Mouse (Mus musculus): ENCODE data around the gene 4931428F04Rik.

The 4931428F04Rik gene

DNA sequence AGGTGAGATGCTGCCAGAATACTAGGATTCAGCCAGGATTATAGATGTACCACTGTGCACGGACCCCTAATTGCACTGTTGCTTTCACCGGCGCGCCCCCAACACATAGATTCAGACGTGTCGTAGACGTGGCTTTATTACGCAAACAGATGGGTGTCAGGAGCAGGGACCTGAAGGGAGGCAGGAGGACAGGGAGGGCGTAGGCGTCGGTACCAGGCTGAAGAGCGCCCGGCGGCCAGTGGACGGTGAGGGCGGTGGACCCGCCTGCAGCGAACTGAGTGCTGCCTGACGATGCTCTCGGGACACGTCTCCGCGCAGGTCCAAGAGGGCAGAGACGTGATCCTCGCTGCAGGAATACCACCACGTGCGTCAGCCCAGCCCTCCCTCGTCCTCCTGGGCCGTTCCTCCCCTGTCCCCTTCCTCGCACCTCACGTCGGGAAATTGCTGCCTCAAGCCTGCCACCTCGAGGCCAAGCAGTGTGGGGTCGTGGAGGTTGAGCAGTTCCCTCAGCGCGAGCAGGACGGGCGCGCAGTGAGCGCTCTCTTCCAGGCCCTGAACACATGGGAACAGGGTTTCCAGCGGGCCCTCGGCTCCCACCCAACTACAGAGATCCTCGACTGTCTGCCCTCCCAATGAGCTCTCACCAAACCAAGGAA is at the start of gene 4931428F04Rik:
TSS of gene 4931428F04Rik (minus strand) at position 60 of the 656 bp plus-strand sequence.
- ChIA-PET POLR2A (interaction anchor here (0.6 to 3.6 kb wide), 52 partner anchors 8 to 688 kb away, joined by 3 to 33 read pairs (median 5); partner anchors contain the start of genes Nol3 (in 4 of the 4), E2f4 (in 3 of the 4), B3gnt9 (in 2 of the 4) and Elmo3 (in 2 of the 4)), CTCF (interaction anchor here (0.6 to 4.4 kb wide), 37 partner anchors 8 to 688 kb away, joined by 3 to 40 read pairs (median 7); partner anchors contain the start of genes E2f4 (in 2 of the 4), Fhod1 (in 2 of the 4), B3gnt9 (in 1 of the 4) and Nol3 (in 1 of the 4))

DNA sequence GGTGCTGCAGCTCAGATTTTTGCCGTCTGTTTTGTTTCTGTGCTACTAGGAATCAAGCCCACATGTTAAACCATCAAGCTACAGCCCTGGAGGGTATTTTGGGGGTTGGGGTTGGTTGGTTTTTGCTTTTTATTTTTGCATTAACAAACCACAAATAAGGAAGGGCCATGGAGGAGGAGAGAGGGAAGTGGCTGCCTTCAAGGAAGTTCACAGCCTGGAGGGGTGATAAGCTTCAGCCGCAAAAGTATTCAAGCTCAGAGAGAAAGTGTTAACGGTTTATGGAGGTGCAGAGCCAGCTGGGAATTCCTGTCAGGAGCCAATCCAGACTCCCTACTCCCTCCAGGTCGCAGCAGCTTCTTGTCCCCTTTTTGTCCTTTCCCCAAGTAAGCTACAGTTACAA is 49.3 kb upstream of the 4931428F04Rik start:
- ChIA-PET CTCF (interaction anchor here in 1 of 4 experiments (1.0 to 1.3 kb wide), 2 partner anchors 9 to 31 kb away, joined by 3 to 4 read pairs; partner anchors contain the start of gene Fhod1), POLR2A (interaction anchor here (0.5 to 4.1 kb wide), 9 partner anchors 9 to 132 kb away, joined by 3 to 32 read pairs (median 4); partner anchors contain the start of genes Fhod1 (in 3 of the 4), Lrrc29 (in 2 of the 4), Tmem208 (in 2 of the 4) and E2f4 (in 1 of the 4))

DNA sequence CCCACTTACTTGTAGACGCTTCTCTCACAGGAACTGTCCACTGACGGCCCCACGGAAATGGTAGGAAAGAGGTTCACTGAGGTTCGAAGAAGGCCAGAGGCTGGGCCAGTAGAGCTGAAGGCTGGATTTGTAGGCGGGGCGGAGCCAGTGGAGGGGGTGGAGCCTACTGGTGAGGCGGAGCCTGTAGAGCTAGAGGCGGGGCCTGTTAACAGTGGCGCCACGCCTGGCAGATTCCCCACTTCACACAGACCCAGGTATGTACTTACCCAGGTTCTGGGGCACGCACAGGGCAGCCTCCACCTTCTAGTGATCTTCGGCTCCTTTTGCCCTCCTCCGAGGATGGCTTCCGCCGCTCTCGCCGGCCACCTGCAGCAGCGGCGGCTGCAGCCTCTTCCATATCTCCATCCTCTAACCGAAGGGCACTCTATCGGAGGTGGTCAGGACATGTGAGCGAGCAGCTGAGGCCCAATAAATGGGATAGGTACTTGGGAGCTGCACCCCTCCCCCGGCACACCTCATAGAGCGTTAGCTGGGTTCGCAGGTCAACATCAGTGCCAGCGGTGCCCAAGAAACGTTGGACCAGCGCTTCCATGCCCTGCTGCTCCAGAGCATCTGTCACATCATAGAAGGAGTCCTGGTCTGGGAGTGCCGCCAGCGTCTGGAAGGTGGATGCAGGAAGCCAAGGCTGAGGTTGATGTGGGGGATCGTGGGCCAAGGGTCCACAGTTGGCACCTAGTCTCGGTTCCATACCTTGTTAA is 46.9 kb upstream of the 4931428F04Rik start:
- ChIA-PET POLR2A (interaction anchor here in 3 of 4 experiments (0.6 to 4.1 kb wide), 27 partner anchors 9 to 256 kb away, joined by 3 to 32 read pairs (median 4); partner anchors contain the start of genes Fhod1 (in 3 of the 3), Slc9a5 (in 3 of the 3), Lrrc29 (in 2 of the 3) and Tmem208 (in 2 of the 3)), CTCF (interaction anchor here in 3 of 4 experiments (0.5 to 2.1 kb wide), 13 partner anchors 10 to 1712 kb away, joined by 3 to 14 read pairs (median 4); partner anchors contain the start of genes Fhod1 (in 1 of the 3), Pdf (in 1 of the 3), Slc9a5 (in 1 of the 3) and Tppp3 (in 1 of the 3))

DNA sequence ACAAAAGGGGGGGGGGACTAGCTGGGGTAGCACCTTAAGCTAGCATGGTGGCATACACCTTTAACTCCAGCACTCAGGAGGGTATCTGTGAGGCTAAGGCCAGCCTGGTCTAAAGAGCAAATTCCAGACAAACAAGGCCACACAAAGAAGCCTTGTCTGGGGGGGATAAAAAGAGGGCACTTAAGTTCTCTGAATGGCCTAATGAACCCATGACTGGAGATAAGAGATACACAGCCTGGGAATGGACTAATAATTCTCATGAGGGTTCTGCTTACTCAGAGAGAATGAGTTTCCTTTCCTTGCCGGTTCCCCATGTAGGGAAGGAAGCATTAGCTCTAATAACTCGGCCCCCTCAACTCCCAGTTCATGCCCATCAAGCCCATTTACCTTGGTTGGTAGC is 42.9 kb upstream of the 4931428F04Rik start:
- POLR2A ChIA-PET: interaction anchor here in 2 of 4 experiments (0.5 to 1.6 kb wide), 4 partner anchors 10 to 28 kb away, joined by 3 to 5 read pairs (median 3); no protein-coding TSS in a partner anchor
- CTCF ChIA-PET: no interaction called here

DNA sequence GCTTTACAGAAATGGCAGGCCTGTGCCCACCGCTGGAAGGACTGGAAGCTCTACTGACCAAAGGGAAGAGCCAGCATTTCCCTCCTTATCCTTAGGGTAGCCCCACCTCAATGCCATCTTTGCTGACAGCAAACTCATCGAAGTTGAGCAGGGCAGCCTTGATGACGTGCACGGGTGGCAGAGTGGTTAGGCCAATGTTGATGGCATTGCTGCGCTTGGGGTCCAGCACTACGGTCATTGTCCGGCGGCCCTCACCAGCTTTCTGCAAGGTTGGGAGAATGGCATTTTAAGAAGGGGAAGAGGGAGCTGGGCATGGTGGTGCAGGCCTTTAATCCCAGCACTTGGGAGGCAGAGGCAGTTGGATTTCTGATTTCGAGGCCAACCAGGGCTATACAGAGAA is 42.3 kb upstream of the 4931428F04Rik start:
- POLR2A ChIA-PET: interaction anchor here in 2 of 4 experiments (0.5 to 2.1 kb wide), 5 partner anchors 8 to 27 kb away, joined by 3 to 5 read pairs (median 3); partner anchors contain the start of genes Fhod1 (in 1 of the 2) and Slc9a5 (in 1 of the 2)

DNA sequence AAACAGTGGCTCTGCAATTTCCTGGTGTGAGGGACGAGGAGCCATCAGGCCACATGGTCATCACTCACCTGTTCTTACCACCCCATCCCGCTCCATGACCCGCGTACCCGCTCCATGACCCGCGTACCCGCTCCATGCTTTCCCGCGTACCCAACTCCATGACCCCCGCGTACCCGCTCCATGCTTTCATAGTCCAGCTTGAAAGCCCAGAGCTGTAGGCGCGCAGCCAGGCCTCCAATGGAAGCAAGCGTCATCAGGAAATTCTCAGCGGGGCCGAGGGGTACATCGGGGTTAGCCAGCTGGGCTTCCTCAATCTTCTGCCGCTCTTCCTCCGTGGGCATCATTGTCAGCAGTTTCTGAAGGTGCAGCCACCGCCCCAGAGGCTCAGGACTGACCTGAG is 41.8 kb upstream of the 4931428F04Rik start:
- CTCF ChIA-PET: no interaction called here
- POLR2A ChIA-PET: interaction anchor here in 2 of 4 experiments (0.6 to 2.1 kb wide), 7 partner anchors 9 to 27 kb away, joined by 3 to 5 read pairs (median 3); partner anchors contain the start of genes Fhod1 (in 2 of the 2) and Slc9a5 (in 1 of the 2)

More for the DNA sequence above, 42.3 kb upstream of the 4931428F04Rik start:
- CTCF ChIA-PET: no interaction called here

DNA sequence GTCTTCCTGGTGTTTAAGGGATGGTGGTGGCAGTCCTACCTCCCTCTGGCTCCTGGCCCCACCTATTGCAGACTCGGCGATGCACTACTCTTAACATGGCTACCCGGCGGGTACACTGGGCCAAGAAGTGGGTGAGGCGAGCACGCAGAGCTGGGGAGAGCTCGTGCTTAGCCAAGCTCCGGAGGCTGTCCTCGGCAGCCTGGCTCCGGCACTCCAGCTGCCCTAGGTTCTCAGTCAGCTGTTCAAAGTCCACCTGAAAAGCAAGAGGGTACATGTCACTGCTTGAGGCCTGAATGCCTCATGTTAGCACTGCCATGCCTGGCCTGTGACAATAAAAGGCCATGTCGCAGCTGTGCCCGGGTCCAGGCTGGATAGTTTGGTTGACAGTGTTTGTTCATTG is 40.7 kb upstream of the 4931428F04Rik start:
- POLR2A ChIA-PET: interaction anchor here in 2 of 4 experiments (0.7 to 2.1 kb wide), 8 partner anchors 8 to 53 kb away, joined by 3 to 5 read pairs (median 4); partner anchors contain the start of genes Fhod1 (in 2 of the 2) and Slc9a5 (in 1 of the 2)
- CTCF ChIA-PET: no interaction called here

DNA sequence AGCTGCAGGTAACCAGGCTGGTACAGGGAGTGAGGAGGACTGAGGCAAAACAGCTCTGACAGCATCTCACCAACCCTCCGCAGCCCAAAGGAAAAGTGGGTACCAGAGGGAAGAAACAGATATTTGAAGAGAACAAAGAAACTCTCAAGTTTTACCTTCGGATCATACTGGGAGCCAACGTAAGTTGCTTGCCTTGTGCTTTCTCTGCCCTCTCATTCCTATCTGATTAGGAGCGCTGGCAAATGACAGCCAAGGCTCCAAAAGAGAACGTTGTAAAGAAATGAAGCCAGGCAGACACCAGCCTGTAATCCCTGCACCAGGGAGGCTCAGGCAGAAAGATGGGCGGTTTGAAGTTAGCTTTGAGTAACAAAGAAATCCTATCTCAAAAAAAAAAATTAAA is 37.3 kb upstream of the 4931428F04Rik start:
- CTCF ChIA-PET: interaction anchor here in 3 of 4 experiments (0.5 to 2.3 kb wide), 9 partner anchors 9 to 1088 kb away, joined by 3 to 5 read pairs (median 3); partner anchors contain the start of genes Fhod1 (in 1 of the 3) and Zfp90 (in 1 of the 3)

DNA sequence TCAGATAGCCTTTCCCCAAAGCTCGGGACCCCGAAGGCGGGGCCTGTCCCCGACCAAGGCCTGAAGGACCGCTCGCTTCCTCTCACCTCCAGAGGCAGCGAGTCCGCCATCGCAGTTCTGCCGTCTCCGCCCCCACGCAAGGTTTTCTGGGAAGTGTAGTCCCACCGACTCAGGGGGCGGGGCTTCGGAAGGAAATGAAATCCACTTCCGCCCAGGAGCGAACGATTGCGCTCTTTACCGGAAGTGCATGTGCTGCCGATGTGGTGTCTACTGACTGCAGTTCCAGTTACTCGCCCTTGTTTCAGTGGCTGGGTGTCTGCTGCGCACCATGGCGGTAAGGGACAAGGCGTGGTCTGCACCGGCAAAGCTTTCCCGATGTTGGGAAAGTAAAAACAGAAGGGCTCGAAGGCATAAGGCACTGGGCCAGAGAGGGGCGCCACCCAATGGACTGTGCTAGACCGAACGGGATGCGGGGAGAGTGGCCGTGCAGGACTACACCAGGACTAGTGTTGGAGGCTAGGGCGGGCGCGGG is 36.5 kb upstream of the 4931428F04Rik start, which contains the start of the genes Lrrc29 and Tmem208:
TSS of gene Lrrc29 (minus strand) at position 138 of the 532 bp plus-strand sequence.
TSS of gene Tmem208 (plus strand) at position 214 of the 532 bp plus-strand sequence.
- ChIA-PET POLR2A (interaction anchor here in 3 of 4 experiments (0.5 to 3.9 kb wide), 16 partner anchors 9 to 190 kb away, joined by 3 to 28 read pairs (median 5); partner anchors contain the start of genes E2f4 (in 2 of the 3), Fhod1 (in 2 of the 3), Slc9a5 (in 2 of the 3) and Elmo3 (in 1 of the 3)), CTCF (interaction anchor here in 3 of 4 experiments (0.6 to 2.3 kb wide), 5 partner anchors 10 to 1089 kb away, joined by 3 to 5 read pairs (median 3); partner anchors contain the start of genes Fhod1 (in 1 of the 3) and Zfp90 (in 1 of the 3))

More for the DNA sequence above, 37.3 kb upstream of the 4931428F04Rik start:
- POLR2A ChIA-PET: interaction anchor here in 3 of 4 experiments (0.7 to 3.9 kb wide), 16 partner anchors 9 to 57 kb away, joined by 3 to 28 read pairs (median 4); partner anchors contain the start of genes E2f4 (in 2 of the 3), Fhod1 (in 2 of the 3), Slc9a5 (in 2 of the 3) and Elmo3 (in 1 of the 3)

DNA sequence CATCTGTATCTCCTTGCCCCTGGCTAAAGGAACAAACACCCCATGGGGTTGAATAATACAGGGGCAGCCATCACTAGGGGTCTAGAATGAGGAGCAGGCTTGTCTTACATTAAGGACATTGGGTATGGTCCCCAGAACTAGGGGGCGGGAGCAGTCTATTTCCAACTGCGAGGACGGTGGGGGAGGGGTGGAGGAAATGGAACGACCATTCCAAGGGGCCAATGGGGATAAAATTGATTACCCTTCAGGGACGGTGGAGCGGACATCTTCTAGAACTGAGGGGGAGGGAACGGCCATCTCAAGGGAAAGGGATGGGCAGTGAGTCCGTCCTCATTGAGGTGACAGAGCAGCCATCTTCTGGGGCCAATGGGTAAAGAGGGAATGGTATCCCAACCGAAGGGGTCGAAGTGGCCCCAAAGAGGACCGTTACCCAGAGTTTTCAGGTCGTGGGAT is 36.0 kb upstream of the 4931428F04Rik start:
- CTCF ChIA-PET: interaction anchor here in 1 of 4 experiments (0.6 kb wide), 1 partner anchor 11 kb away, joined by 3 read pairs; no protein-coding TSS in a partner anchor
- POLR2A ChIA-PET: interaction anchor here in 3 of 4 experiments (1.0 to 3.9 kb wide), 9 partner anchors 8 to 122 kb away, joined by 3 to 28 read pairs (median 6); partner anchors contain the start of genes E2f4 (in 2 of the 3), Fhod1 (in 1 of the 3) and Slc9a5 (in 1 of the 3)

DNA sequence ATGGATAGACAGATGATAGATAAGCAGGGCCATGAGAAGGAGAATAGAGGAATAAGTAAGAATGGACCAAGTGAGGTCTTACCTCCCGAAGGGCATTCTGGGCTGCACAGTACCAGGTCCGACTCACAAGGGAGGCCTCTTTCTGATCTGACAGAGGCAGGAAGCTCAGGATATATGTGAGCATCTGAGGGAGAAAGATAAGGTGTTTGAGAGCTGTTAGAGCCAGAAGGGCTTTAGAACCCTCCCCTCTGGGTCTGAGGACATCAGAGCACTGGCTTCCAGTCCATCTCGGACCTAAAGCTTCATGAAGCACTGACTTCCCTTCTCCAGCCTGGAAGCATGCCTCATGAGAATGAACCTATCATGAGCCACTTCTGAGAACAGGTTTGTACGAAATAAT is 33.5 kb upstream of the 4931428F04Rik start:
- ChIA-PET CTCF (interaction anchor here in 1 of 4 experiments (0.6 kb wide), 2 partner anchors 22 to 35 kb away, joined by 3 to 6 read pairs; no protein-coding TSS in a partner anchor), POLR2A (interaction anchor here in 2 of 4 experiments (0.6 to 1.3 kb wide), 3 partner anchors 11 to 18 kb away, joined by 3 to 6 read pairs (median 3); partner anchors contain the start of gene Elmo3 (in 1 of the 2))

DNA sequence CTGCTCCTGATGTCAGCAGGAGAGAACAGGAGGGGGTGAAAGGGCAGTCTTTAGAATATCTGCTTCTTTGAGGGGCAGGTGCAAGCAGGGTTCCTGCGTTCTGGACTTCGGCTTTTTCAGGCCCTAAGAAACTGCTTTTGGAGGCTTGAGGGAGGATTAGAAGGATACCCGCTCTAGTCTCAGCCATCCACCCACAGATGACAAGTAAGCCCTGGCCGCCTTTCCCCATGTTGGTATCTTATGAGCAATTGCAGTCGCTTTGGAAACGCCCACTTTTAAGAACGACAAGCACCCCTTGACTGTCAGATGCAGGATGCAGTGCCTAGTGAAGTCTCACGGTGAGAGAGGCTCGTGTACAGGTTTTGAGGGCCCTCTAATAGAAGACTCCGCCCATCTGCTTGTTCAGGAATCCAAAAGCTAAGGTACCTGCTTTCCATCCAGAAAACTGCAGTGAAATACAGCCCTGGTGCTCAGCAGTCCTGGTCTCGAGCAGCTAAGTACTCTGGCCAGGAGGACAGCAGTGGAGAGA is 29.1 kb upstream of the 4931428F04Rik start:
- POLR2A ChIA-PET: interaction anchor here in 2 of 4 experiments (1.0 to 1.9 kb wide), 3 partner anchors 11 to 21 kb away, joined by 3 to 5 read pairs (median 3); partner anchors contain the start of gene E2f4 (in 1 of the 2)

DNA sequence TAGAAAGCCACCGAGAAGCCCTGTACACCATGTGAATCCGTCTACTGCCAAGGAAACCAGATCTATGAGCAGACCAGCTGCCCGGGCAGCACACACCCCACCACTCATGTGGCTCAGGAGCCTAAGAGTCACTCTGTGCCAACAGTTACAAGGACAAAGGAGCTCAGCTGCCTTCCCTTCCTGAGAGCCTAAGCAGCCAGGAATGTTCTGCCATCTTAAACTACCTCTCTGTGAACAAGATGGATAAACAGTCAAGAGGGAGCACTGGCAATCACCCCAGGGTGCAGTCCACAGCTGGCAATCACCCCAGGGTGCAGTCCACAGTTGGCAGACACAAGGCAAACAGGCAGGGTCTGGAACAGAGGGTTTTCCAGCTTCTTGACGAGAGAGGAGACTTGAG is 28.3 kb upstream of the 4931428F04Rik start:
- ChIA-PET CTCF (no interaction called here), POLR2A (interaction anchor here in 2 of 4 experiments (0.6 to 2.2 kb wide), 8 partner anchors 9 to 148 kb away, joined by 3 to 6 read pairs (median 4); partner anchors contain the start of genes E2f4 (in 1 of the 2), Lrrc29 (in 1 of the 2) and Tmem208 (in 1 of the 2))

More for the DNA sequence above, 29.1 kb upstream of the 4931428F04Rik start:
- CTCF ChIA-PET: no interaction called here

DNA sequence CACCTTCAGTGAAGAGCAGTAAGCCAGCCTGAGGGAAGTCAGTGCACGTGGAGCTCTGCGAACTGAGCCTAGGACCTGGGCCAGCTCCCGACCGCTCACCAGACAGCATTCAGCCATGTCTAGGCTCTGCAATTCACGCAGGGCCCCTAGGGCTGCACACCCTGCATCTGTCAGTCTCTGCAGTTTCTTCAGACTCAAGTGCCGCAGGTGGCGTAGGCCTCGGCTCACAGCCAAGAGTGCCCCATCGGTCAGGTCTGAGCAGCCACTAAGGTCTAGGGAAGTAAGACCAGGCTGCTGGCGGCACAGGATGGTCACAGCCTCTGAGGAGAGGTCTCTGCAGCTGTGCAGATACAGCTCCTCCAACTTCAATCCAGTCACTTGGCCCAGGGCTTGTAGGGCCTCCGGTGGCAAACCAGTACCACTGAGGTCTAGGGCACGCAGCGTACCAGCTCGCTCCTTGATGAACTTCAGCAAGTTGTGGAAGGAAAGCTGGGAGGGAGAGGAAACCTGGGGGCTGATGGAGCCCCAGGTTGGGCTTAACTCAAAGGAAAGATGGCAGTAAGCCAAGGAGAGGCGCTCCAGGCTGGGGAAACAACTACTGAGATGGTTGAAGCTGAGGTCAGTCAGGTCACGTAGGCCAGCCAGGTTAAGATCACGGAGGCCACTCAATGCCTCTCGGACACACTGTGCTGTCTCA is 25.6 kb upstream of the 4931428F04Rik start:
- CTCF ChIA-PET: interaction anchor here in 1 of 4 experiments (0.6 kb wide), 1 partner anchor 24 kb away, joined by 3 read pairs; no protein-coding TSS in a partner anchor
- POLR2A ChIA-PET: interaction anchor here in 3 of 4 experiments (0.7 to 2.8 kb wide), 11 partner anchors 9 to 24 kb away, joined by 3 to 7 read pairs (median 4); partner anchors contain the start of gene E2f4 (in 1 of the 3)

DNA sequence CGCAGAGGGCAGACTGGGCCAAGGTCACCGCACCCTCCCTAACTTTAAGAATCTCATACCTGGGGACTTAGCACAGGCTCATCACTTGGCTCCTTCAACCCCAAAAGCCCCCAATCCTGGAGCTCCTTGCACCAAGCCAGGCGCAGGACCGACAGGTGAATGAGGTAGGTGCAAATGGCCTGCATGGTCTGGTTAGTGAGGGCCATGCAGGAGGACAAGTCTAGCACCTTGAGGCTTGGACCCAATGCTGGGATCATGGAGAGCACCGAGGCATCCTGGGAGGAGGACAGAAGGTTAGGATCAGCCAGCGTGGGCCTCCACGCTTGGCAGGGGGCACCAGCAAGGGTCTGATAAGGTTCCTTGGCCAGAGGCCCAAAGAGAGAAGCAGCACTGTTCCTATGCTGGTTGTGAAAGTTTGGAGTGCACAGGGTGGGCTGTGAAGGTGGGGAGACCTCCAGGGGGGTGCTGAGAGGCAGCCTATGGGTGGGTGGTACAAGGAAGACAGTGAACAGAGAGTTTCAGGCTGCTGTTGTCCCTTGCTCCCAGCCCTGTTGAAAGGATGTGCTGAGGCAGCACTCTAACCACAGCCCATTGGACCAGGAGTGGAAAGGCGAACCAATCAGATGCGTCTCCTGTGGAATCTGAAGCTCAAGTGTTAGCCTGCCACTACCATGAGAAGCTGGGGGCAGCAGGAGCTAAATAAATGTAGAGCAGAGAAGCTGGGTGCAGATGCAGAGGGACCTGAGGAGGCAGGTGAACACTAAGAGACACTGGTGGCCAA is 24.1 kb upstream of the 4931428F04Rik start:
- CTCF ChIA-PET: interaction anchor here in 1 of 4 experiments (0.6 kb wide), 1 partner anchor 276 kb away, joined by 6 read pairs; no protein-coding TSS in a partner anchor
- POLR2A ChIA-PET: interaction anchor here in 3 of 4 experiments (0.5 to 2.4 kb wide), 6 partner anchors 9 to 508 kb away, joined by 3 to 17 read pairs (median 5); no protein-coding TSS in a partner anchor
